Mouse (Mus musculus) liver, embryonic 16.5 days (tissue): Measurements from ENCODE around the gene Slc7a11. TPM values are rescaled to one million over a fixed set of nuclear protein-coding genes. Genes with fewer than 3 reads are reported as not detected.

ENCODE experiments used
- ATAC-seq: fragments of 200-750 bp; cut with Nextera tagmentation; 2 replicates; pipeline ENCODE4 v1.8.0; 2017; ENCODE audit warnings: low read depth, mild to moderate bottlenecking, moderate number of reproducible peaks, moderate library complexity
- H3K27ac ChIP-seq: fragments of 300-500 bp; sonication (generic); 2 replicates; pipeline ENCODE4 v1.5.1; 2014; ENCODE audit warnings: mild to moderate bottlenecking, low read length
- H3K27me3 ChIP-seq: fragments of 300-500 bp; sonication (generic); 2 replicates; pipeline ENCODE4 v1.6.1; 2014; ENCODE audit warnings: low read depth, low read length, mixed read lengths; ENCODE audit not compliant: control insufficient read depth, insufficient read depth
- H3K36me3 ChIP-seq: fragments of 300-500 bp; sonication (generic); 2 replicates; pipeline ENCODE4 v1.6.1; 2014; ENCODE audit warnings: mild to moderate bottlenecking; ENCODE audit not compliant: control insufficient read depth, insufficient read depth
- H3K4me1 ChIP-seq: fragments of 300-500 bp; sonication (generic); 2 replicates; pipeline ENCODE4 v1.6.1; 2014; ENCODE audit warnings: low read depth, low read length, mixed read lengths; ENCODE audit not compliant: control insufficient read depth
- H3K4me2 ChIP-seq: fragments of 300-500 bp; sonication (generic); 2 replicates; pipeline ENCODE4 v1.6.1; 2014; ENCODE audit warnings: low read depth, low read length, mixed read lengths
- H3K4me3 ChIP-seq: fragments of 300-500 bp; sonication (generic); 2 replicates; pipeline ENCODE4 v1.5.1; 2014; ENCODE audit warnings: low read depth, mild to moderate bottlenecking, low read length
- H3K9ac ChIP-seq: fragments of 300-500 bp; sonication (generic); 2 replicates; pipeline ENCODE4 v1.6.1; 2014; ENCODE audit warnings: low read depth, low read length
- H3K9me3 ChIP-seq: fragments of 300-500 bp; sonication (generic); replicated peaks from 2 replicates; pipeline ENCODE4 v1.6.1; 2016; ENCODE audit warnings: low read length; ENCODE audit not compliant: control insufficient read depth
- WGBS: fragments of 180-500 bp; shearing (Covaris S2); extraction: QIAGEN DNeasy Blood & Tissue Kit; methylation state at CpG from one replicate; pipeline ENCODE4 v1.1.7; 2014; ENCODE audit not compliant: insufficient replicate concordance; 5-methylcytosine and 5-hydroxymethylcytosine counted together
- polyA plus RNA-seq: library from polyadenylated mRNA; unstranded; fragments of >200 nt; fragmentation: Nextera tagmentation; extraction: Ambion mirVana; gene quantifications from 2 replicates; pipeline ENCODE4 v1.2.1, GENCODE M21; 2015

The Slc7a11 gene
- polyA plus RNA-seq, 1 experiment from 2014 or later, result 0.26 TPM

- 14% methylated on average over 6 of the region's 6 CpGs for WGBS
- H3K27me3 ChIP-seq, result no peaks in the 10 kb centered on the region
- H3K36me3 ChIP-seq, result no peaks in the 10 kb centered on the region
- H3K9me3 ChIP-seq, result no peaks in the 10 kb centered on the region
- H3K4me1 ChIP-seq, result no peaks in the 10 kb centered on the region
- H3K4me2 ChIP-seq, result no peak overlapping the region
- H3K9ac ChIP-seq, result no peak overlapping the region
- H3K27ac ChIP-seq, result no peak overlapping the region
- no peak overlapping the region for H3K4me3 ChIP-seq
- ATAC-seq, result no peak
Measured at GRCm38 (mm10) chr3:50302648-50303047, 140.8 kb downstream of the Slc7a11 start.

- Histone ChIP-seq H3K9me3 (no peaks in the 10 kb centered on the region), H3K9ac (no peak overlapping the region), H3K4me2 (no peak overlapping the region), H3K4me1 (no peaks in the 10 kb centered on the region), H3K4me3 (no peak overlapping the region), H3K27me3 (no peaks in the 10 kb centered on the region), H3K36me3 (no peaks in the 10 kb centered on the region), H3K27ac (no peak overlapping the region)
- WGBS, result 6% methylated on average over 4 of the region's 4 CpGs
- no peak for ATAC-seq
Measured at GRCm38 (mm10) chr3:50300952-50301303, 142.5 kb downstream of the Slc7a11 start.

GRCm38 (mm10) chr3:50300002-50300951, 143.1 kb downstream of the Slc7a11 start:
- no peak for ATAC-seq
- WGBS, result 59% methylated on average over 17 of the region's 17 CpGs
- Histone ChIP-seq H3K9me3 (no peaks in the 10 kb centered on the region), H3K36me3 (no peaks in the 10 kb centered on the region), H3K27me3 (no peaks in the 10 kb centered on the region), H3K4me1 (no peaks in the 10 kb centered on the region), H3K27ac (no peak overlapping the region), H3K9ac (no peak overlapping the region), H3K4me3 (no peak overlapping the region), H3K4me2 (no peak overlapping the region)

- H3K4me2 ChIP-seq, result no peak overlapping the region
- no peak for ATAC-seq
- no peaks in the 10 kb centered on the region for H3K9me3 ChIP-seq
- H3K9ac ChIP-seq, result no peak overlapping the region
- no peak overlapping the region for H3K4me3 ChIP-seq
- WGBS, result 67% methylated on average over 7 of the region's 7 CpGs
- no peak overlapping the region for H3K27ac ChIP-seq
- H3K4me1 ChIP-seq, result no peaks in the 10 kb centered on the region
- no peaks in the 10 kb centered on the region for H3K36me3 ChIP-seq
- no peaks in the 10 kb centered on the region for H3K27me3 ChIP-seq
Measured at GRCm38 (mm10) chr3:50298366-50298991, 144.9 kb downstream of the Slc7a11 start.

- H3K27ac ChIP-seq, result no peak overlapping the region
- no peaks in the 10 kb centered on the region for H3K4me1 ChIP-seq
- 48% methylated on average over 10 of the region's 10 CpGs for WGBS
- H3K36me3 ChIP-seq, result no peaks in the 10 kb centered on the region
- H3K4me2 ChIP-seq, result no peak overlapping the region
- H3K9ac ChIP-seq, result no peak overlapping the region
- no peaks in the 10 kb centered on the region for H3K27me3 ChIP-seq
- no peaks in the 10 kb centered on the region for H3K9me3 ChIP-seq
- H3K4me3 ChIP-seq, result no peak overlapping the region
- ATAC-seq, result no peak
Measured at GRCm38 (mm10) chr3:50296956-50297355, 146.5 kb downstream of the Slc7a11 start.

GRCm38 (mm10) chr3:50275023-50275422, 168.4 kb downstream of the Slc7a11 start:
- Histone ChIP-seq H3K4me2 (no peak overlapping the region), H3K27me3 (no peaks in the 10 kb centered on the region), H3K4me1 (no peaks in the 10 kb centered on the region), H3K9me3 (no peaks in the 10 kb centered on the region), H3K27ac (no peak overlapping the region), H3K4me3 (no peak overlapping the region), H3K9ac (no peak overlapping the region), H3K36me3 (no peaks in the 10 kb centered on the region)
- WGBS, result 49% methylated on average over 2 of the region's 2 CpGs
- no peak for ATAC-seq

GRCm38 (mm10) chr3:50272222-50272621, 171.2 kb downstream of the Slc7a11 start:
- ATAC-seq, result no peak
- Histone ChIP-seq H3K4me3 (no peak overlapping the region), H3K9ac (no peak overlapping the region), H3K4me2 (no peak overlapping the region), H3K27me3 (no peaks in the 10 kb centered on the region), H3K36me3 (no peaks in the 10 kb centered on the region), H3K4me1 (no peaks in the 10 kb centered on the region), H3K27ac (no peak overlapping the region), H3K9me3 (no peaks in the 10 kb centered on the region)

- no peak for ATAC-seq
- no peak overlapping the region for H3K4me3 ChIP-seq
- H3K9me3 ChIP-seq, result no peaks in the 10 kb centered on the region
- no peaks in the 10 kb centered on the region for H3K27me3 ChIP-seq
- H3K9ac ChIP-seq, result no peak overlapping the region
- no peak overlapping the region for H3K27ac ChIP-seq
- no peak overlapping the region for H3K4me2 ChIP-seq
- no peaks in the 10 kb centered on the region for H3K4me1 ChIP-seq
- H3K36me3 ChIP-seq, result no peaks in the 10 kb centered on the region
- 60% methylated on average over 4 of the region's 4 CpGs for WGBS
Measured at GRCm38 (mm10) chr3:50269680-50270079, 173.7 kb downstream of the Slc7a11 start.

- Histone ChIP-seq H3K9ac (no peak overlapping the region), H3K36me3 (no peaks in the 10 kb centered on the region), H3K9me3 (no peaks in the 10 kb centered on the region), H3K4me1 (no peaks in the 10 kb centered on the region), H3K4me2 (no peak overlapping the region), H3K27ac (no peak overlapping the region), H3K27me3 (no peaks in the 10 kb centered on the region), H3K4me3 (no peak overlapping the region)
- 26% methylated on average over 2 of the region's 2 CpGs for WGBS
- no peak for ATAC-seq
Measured at GRCm38 (mm10) chr3:50262547-50263087, 180.8 kb downstream of the Slc7a11 start.
